Mouse (Mus musculus): ENCODE data around the gene Nkx3-2.

The Nkx3-2 gene

DNA sequence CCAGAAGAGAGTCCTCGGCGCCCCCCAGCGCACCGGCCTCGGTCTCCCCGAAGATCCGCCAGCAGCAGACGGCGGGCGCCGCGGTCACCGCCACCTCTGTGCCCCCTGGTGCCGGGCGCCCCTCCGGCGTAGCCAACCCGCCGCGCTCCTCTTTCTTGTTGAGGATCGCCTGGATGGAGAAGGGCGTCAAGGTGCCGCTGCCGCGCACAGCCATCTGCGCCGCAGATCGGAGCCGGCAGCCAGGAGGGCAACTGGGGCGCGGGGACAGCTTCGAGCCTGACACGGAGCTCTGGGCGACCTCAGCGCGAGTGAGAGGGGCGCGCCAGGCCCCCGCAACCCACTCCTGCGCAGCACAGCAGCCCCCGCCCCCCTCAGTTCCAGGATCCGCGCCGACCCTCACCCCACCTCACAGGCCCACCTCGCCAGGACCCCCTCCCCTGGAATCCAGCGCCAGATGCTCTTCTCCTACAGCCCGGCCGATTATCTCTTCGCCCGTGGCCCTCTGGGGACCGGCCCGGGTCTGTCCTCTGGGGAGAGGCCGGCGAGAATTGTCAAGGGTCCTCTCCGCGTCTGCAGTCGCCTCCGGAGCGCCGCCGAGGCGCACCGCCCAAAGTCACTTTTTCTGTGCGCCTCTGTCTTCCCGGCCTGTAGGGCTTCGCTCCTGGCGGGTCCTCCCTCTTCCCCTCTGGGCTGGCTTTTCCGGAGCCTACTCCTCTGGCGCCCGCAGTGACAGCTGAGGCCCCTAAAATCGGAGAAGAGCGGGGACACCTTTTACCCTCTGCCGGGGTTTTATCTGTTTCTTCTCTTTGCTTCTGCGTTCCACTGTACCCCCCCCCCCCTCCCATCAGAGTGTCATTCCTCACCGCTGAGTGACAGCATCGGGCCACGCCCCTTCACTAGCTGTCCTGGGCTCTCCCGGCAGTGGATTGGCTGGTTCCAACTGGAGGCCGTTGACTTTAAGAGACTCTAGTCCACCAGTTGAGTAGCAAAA is at the start of gene Nkx3-2:
Gene Nkx3-2, minus strand, starts transcription at position 771 of the 991 bp plus-strand sequence.
- no peak for DNase-seq (ENCODE audit: low read depth)

DNA sequence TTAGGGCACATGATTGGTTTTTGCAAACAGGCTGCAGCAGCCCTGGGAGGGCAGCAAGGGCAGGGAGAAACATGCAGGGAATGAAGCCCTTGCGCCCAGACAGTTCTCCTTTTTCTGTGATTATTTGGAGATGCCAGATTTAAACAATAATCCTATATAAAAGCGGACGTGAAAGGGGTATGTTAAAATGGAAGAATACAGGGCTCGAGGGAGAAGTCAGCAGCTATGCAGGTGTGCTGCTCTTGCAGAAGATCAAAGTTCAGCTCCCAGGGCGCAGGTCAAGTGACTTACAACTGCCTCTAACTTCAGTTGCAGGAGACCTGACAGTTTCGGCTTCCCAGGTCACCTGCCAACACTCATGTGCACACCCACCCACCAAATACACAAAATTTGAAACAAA is 48.2 kb upstream of the Nkx3-2 start:
- DNase-seq (ENCODE audit: low read depth): no peak

DNA sequence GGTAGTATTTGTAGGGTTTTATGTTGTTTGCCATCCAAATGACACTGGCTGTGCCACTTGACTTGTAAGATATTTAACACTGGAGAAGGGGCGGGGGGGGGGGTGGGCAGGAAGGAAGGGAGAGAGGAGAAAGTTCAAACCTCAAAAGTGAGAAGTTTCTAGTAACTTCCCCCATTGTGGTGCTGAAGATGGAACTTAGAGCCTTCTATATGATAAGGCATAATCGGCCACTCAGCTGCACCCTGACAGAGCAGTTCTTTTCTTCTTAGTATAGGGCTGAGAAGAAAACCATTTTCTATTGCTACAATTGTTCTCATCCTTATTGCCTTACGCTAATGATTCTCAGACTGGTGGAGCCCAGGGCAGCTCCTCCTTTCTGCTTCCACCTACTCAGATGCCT is 47.0 kb upstream of the Nkx3-2 start:
- no peak for DNase-seq (ENCODE audit: low read depth)

DNA sequence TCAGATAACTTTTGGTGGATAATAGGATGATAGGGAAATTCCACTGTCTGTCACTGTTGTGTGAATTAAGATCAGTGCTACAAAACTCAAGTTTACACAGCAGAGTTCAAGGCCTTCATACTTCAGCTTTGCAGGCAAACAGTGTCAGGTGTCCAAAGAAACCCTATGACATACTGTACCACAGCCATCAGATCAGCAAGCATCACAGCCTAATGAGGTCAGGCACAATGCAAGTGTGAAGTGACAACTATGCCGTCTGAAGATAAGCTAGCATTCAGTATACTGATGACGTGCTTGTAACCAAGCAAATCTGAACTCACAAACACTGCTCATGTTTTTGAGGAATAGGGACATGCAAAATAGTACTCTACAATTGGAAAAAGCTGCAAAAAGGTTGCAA is 43.1 kb upstream of the Nkx3-2 start:
- DNase-seq (ENCODE audit: low read depth): no peak

DNA sequence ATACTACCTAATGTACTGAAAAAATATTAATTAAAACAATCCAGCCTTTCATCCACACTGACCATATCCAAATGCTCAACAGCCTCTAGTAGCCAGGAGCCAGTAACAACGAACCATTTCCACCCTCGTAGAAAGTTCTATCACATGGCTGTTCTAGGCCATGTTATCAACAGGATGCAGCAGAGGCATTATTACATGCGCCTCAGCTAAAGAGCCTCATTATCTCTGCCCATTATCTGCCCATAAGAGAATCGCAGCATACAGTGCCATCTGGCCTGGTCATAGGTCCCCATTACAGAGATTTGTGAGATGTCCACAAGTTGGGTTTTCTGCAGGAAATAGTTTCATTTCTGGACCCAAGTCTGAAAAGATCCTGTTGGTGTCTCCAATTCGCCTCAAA is 41.9 kb upstream of the Nkx3-2 start:
- no peak for DNase-seq (ENCODE audit: low read depth)

DNA sequence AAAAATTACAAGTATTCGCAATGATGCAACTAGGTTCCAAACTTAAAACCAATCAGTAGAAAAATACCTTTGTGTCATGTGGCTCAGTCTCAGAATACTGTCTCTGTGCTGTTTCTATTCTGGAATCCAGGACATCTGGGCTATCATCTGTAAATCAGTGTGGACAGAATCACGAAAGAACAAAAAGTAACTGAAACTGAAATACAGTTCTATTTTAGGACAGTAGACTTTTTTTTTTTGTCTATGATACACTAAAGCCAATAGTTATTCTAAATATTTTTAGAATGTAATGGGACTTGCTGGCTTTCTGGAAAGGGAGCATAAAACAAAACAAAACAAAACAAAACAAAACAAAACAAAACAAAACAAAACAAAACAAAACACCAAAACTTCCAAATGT is 40.8 kb upstream of the Nkx3-2 start:
- no peak for DNase-seq (ENCODE audit: low read depth)

DNA sequence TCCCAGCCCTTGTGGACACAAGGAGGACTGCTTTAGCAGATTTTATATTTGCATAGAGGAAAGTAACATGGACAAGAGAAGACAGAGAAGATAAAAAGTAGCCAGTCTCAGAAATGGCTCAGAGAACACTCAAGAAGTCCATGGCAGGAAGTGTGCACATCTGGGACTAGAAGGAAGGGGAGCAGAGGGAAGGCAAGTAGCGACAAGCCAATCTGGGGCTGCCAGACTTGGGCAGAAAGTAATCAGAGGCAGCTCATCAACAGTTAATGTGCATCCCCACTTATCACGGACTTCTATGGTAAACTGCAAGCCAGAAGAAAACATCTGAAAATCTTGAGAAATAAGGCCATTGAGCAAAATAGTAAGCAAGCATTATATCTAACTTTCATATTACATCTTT is 40.3 kb upstream of the Nkx3-2 start:
- DNase-seq (ENCODE audit: low read depth): no peak

DNA sequence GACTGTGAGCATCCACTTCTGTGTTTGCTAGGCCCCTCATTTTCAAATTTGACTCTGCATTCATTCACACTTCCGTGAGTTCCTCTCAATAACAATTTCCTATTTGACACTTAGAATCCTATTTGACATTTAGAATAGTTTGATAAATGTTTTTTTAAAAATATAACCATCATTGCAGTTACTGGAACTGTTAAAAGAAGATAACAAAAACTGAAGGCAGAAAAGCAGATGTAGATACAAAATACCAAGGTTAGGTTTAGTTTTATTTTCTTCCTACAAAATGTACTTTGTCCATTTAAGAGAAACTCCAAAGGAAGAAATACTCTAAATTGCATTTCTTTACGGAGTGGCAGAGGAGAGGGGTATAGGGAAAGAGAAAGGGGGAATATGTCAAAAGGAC is 37.3 kb upstream of the Nkx3-2 start:
- no peak for DNase-seq (ENCODE audit: low read depth)

DNA sequence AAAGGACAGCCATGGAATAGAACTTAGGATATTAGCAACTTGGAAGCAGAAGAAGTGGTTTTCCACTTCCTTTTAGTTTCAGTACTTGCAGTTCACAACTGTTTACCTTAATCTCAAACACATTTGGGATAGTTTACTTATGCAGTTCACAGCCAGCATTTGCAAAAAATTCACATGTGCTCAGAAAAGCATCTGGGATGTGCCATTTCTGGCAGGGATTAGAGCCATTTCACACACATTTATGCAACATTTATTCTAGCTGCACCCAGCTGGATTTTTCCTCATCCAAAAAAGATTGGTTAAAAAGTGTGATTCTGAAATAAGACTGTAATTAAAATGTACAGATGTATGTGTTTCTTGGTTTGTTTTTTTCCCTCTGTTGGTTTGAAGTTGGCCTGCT is 30.1 kb upstream of the Nkx3-2 start:
- no peak for DNase-seq (ENCODE audit: low read depth)

DNA sequence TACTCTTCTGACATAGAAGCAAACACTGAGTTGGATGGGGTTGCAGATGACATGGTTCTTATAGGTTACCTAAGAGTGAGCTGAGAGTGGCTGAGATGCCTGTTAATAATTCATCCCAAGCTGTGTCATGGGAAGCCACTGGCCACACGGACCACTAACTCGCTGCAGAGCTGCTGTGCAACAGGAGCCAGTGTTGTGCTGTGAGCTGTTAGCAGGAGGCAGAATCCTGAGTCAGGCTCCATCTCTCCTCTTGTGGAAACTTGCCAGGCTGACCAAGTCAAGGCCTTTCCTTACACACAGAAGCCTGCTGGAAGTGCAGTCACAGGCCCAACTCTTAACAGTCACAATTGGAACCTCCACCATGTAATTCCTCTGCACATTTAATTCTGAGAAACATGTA is 26.2 kb upstream of the Nkx3-2 start:
- no peak for DNase-seq (ENCODE audit: low read depth)

DNA sequence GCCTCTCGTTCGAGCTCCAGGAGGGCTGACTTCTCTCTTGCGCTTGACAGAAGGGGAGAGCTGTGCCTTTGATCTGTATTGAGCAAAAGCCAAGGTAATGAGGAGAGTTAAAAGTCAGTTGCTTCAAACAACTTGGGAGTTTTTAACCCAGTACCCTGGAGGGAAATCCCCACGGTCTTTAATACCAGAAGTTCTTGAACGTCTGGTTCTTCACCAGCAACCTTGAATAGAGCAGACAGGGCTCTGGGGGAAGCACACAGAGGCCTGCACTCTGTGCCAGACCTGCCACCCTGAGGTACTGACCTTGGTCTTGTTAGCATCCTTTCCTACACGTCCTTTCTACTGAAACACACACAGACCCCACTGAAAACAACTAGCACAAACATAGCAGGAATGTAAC is 24.6 kb upstream of the Nkx3-2 start:
- no peak for DNase-seq (ENCODE audit: low read depth)

DNA sequence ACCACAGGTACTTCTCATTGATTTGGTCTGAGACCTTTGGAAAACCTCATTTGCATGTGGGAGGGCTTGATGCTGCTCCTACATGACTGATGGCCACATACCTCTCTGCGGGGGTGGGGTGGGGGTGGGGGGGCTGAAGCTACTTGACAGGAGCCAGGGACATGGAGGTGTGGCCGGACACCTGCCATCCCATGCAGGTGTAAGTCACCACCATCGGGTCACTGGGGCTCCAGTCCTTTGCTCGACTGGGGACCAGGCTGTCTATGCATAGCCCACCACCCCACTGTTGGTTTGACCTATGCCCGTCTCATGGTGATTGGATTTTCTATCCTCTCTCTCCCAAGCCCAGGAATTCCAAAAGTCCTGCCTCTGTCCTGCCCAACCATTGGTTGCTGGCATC is 17.6 kb upstream of the Nkx3-2 start:
- no peak for DNase-seq (ENCODE audit: low read depth)

DNA sequence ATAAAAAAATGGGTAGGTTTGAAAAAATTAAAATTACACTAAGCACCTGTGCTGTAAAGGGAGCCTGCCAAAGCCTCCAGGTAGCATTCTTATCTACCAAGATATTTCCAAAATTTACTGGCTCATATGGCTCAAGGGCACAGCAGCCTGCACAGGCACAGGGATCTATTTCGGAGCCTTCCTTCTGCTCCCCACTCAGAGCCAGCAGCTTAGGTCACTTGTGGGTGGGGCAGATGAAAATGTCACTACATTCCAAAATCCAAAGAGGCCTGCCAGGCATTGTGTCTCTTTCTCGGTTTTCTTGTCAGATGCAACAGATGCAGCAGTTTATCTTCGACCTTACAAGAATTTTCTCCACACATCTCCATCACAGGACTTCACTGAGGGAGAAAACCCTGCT is 15.7 kb upstream of the Nkx3-2 start:
- no peak for DNase-seq (ENCODE audit: low read depth)

DNA sequence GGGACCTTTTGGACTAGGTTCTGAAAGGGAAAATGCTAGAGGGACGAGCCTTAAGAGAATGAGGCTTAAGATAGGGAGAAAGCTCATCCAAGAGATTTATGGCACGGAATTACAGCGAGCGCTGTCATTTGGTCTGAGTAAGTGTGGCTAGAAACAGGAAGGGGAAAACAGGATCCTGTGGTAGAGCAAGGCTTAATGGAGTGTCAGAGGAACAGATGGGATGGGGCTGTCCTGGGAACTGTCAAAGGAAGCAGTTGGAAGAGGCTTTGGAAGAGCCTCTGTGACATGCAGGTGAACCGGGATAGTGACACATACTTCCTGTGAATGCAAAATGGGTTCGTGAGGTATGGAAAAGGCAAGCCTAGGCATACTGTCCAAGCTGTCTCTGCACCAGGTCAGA is 11.4 kb upstream of the Nkx3-2 start:
- DNase-seq (ENCODE audit: low read depth): no peak

DNA sequence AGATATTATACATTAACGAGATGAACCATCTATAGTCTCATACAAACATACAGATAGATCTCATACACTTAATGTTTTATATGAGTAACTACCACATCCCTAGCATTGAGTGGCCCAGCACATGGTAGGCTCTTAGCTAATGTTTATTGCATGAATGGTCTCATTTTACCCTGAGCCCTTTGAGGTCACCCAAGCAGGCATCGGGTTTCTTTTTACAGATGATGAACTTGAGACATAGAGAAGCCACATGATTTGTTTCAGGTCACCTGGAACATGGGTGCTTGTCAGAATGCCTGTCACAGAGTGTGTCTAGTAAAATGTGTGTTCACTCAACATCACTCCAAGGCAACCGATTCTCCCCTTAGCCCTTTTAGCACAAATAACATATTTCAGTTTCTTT is 11.0 kb upstream of the Nkx3-2 start:
- DNase-seq (ENCODE audit: low read depth): no peak

DNA sequence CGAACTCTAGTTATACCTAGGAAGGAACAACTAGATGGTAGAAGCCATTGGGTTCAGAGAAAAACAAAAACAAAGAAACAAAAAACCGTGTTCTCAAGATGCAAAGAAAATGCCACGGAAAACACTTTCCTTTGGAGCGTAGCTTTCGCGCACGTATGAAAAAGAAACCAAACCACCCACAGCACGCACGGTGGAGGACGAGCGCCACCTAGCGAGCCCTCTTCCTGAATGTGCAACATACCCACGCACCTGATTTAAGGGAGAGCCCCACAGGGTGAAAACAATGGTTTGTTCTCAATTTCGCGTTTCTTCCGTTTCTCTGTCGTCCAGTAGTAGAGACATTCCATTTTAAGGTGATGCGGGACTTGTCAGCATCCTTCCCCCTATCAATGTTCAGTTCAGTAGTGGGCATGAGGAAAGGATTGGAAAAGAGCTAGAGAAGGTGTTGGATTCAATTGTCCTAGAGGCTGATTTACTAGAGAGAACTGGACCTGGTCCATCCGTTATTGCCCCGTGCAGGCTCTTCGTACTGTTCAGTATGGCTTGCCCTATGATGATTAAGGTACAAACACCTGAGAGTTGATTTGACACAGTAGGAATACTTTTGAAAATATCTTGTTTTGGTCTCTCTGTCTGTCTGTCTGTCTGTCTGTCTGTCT is 4.2 kb upstream of the Nkx3-2 start:
- DNase-seq (ENCODE audit: low read depth): peak; percentile 44

DNA sequence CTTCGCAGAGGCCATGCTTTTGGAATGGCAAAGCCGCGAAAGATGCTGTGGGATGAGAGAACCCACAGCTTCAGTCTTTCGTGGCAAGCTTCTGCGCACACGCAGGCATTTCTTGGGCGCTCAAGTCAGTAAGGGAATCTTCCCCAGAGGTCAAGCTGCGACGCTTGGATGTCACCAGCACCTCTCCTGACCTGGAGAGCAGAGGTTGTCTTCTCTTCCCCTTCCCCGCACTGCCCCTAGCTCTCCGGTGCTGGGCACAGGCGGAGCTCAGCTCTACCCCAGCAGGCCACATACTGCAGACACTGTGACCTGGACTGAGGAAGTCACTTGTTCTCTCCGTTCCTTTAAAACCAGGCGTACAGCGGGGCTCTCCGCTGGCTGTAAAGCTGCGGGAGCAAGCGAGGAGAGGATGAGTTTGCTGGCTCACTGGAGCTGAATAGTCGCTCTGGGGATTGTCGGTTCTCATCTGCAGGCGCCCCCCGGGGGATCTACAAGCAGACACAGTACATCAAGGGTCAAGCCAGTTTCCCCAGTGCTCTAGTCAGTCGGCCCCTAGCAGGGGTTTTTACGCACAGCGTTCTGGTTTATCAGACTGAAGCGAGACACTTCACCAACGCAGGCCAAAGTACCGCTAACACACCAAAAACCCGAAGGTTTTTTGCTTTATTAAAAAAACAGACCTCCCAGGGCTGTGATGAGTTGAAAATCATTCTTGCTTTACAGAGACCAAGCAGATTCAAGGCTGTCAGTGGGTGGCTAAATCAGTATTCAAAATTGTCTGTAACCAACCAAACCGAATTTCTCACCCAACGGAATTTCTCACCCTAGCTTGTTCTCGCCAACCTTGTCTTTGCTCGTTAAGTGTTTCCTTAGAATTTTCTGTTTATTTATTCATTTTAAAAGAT is 3.2 kb upstream of the Nkx3-2 start:
- no peak for DNase-seq (ENCODE audit: low read depth)

DNA sequence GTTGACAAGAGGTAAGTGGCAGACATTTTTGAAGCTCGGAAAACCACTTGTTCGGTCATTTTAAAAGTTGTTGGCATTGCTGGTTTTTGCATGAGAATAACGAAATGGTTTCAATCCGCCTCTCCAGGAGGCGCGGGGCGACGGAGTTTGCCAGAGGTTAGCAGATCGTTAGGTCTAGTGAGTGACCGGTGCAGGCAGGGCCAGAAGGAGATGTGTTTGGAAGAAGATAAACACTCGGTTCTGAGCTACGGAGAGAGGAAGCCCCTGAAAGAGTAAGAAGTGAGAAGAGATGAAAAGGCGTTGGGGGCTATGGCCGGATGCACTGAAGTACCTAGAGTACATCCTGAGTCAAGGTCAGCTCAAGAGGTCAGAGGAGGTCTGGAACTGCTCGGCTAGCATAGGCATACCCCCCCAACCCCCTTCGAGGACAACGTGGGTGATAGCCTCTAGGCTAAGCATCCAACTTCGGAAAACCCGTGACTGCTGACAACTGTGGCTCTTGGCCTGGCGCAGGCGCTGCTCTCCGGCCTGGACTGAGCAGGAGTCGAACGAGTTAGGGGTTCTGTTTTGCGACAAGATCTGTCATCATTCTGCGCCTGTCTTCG is 2.2 kb upstream of the Nkx3-2 start:
- no peak for DNase-seq (ENCODE audit: low read depth)

DNA sequence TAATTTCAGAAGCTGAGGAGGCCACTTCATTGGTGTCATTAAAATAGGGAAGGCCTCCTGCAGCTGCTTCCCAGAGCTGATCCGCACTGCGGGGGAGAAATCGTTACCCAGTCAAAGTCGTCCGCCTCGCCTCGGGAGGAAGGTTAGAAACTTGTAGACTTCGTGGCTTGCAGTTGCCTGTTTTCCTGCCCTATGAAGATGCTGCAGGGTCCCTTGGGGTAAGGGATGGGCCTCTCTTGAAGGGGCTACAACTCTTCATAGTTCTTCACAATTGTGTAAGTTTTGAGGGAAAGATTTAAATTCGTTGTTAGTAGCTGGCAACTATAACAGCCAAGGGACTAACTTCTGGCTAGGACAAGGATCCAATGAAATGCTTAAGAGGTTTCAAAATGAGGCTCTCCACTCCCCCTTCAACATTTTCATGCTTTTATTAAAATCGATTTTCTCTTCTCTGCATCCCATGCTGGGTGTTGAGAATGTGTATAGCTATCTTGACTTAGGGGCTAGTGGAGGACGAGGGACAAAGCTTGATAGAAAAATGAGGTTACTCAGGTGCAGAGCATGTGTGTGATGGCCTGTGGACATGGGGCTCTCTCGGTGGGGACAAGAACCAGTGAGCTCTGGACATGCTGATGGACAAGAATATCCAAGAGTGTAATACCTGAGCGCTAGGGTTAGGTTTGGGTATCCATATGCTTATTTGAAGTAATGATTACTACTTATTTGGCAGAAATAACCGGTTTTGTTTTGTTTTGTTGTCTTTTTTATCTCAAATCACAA is 1.5 kb upstream of the Nkx3-2 start:
- DNase-seq (ENCODE audit: low read depth): peak; percentile 1

DNA sequence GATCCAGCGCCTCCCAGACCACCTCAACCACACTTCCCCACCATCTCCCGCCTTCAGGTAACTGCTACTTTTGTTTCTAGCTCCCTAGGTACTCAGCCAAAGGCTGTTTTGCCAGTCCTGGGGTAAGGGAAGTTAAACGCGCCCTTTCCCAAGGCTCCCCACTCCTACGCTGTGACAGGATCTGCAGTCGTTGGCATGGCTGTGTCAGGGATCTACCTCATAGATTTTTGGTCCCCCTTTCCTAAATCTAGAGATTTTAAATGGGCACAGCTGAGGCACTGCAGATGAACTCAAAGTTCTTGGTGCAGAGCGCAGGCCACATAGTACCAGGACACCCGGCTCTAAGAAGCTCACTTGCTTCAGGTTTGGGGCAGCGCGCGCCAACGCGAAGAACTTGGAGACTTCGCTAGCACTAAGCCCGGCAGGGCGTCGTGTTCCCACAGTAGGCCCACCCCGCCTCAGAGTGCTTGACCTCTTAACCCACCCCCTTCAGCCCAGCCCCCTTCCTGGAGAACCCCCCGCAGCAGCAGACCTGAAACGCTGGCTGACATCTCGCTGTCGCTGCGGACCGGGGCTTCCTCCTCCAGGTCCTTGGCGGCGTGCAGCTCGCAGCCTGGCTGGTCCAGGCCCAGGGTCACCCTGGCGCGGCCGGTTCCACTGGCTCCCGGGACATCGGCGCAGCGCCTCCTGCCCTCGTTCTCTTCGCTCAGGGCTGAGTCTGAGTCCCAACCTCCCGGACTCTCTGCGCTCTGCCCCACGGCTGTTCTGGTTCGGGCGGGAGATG is 1.2 kb downstream of the Nkx3-2 start:
- no peak for DNase-seq (ENCODE audit: low read depth)

All from fibroblast of lung, adult 2 months (primary cell).